Mouse (Mus musculus) erythroblast, embryonic 14.5 days (primary cell): ENCODE data around the gene Rabgap1l. TPM values are rescaled to one million over a fixed set of nuclear protein-coding genes. Genes with fewer than 3 reads are reported as not detected.

Experiments used
- H3K27me3 ChIP-seq: 2 replicates; pipeline ENCODE4 v1.6.1; 2012; ENCODE audit warnings: inconsistent platforms; ENCODE audit not compliant: control insufficient read depth
- H3K36me3 ChIP-seq: 2 replicates; pipeline ENCODE4 v1.6.1; 2012; ENCODE audit warnings: mild to moderate bottlenecking, inconsistent platforms; ENCODE audit not compliant: control insufficient read depth
- H3K4me1 ChIP-seq: 2 replicates; pipeline ENCODE4 v1.6.1; 2012; ENCODE audit warnings: inconsistent platforms; ENCODE audit not compliant: control insufficient read depth
- H3K4me3 ChIP-seq: replicated peaks from 2 replicates; pipeline ENCODE3; 2012; ENCODE audit warnings: moderate library complexity, mild to moderate bottlenecking, inconsistent platforms
- H3K9me3 ChIP-seq: 2 replicates; pipeline ENCODE4 v1.6.1; 2012; ENCODE audit warnings: low read length, inconsistent platforms, mixed read lengths; ENCODE audit not compliant: control insufficient read depth
- GATA1 ChIP-seq: IDR thresholded peaks from 2 replicates; pipeline ENCODE4 v1.6.1; 2012; ENCODE audit warnings: low read length, inconsistent platforms, mixed read lengths
- TAL1 ChIP-seq: IDR thresholded peaks from 3 replicates; pipeline ENCODE4 v1.6.1; 2012; ENCODE audit warnings: low read length, inconsistent platforms, mixed read lengths
- polyA plus RNA-seq: library from polyadenylated mRNA; stranded (reverse); fragments of >175 nt; gene quantifications from 2 replicates; pipeline ENCODE4 v1.2.3, GENCODE M21; 2012

Rabgap1l gene
- polyA plus RNA-seq, 1 experiment: 1.0 TPM

- TF ChIP-seq TAL1: no peak
- TF ChIP-seq GATA1: no peak
- no peak overlapping the region for H3K4me3 ChIP-seq
- H3K4me1 ChIP-seq: no peaks in the 10 kb centered on the region
- no peaks in the 10 kb centered on the region for H3K9me3 ChIP-seq
- H3K36me3 ChIP-seq: peaks cover 42% of the 10 kb centered on the region
- no peaks in the 10 kb centered on the region for H3K27me3 ChIP-seq
Measured at GRCm38 (mm10) chr1:160691196-160691590, 101.8 kb downstream of the Rabgap1l start.

- Histone ChIP-seq H3K4me1 (no peaks in the 10 kb centered on the region), H3K9me3 (no peaks in the 10 kb centered on the region), H3K4me3 (no peak overlapping the region), H3K36me3 (peaks cover 36% of the 10 kb centered on the region), H3K27me3 (no peaks in the 10 kb centered on the region)
- no peak for TF ChIP-seq GATA1
- no peak for TF ChIP-seq TAL1
Measured at GRCm38 (mm10) chr1:160690516-160691195, 102.4 kb downstream of the Rabgap1l start.

GRCm38 (mm10) chr1:160689511-160689910 is 103.5 kb downstream of the Rabgap1l start:
- TF ChIP-seq GATA1: no peak
- no peak for TF ChIP-seq TAL1
- H3K9me3 ChIP-seq: no peaks in the 10 kb centered on the region
- H3K4me1 ChIP-seq: no peaks in the 10 kb centered on the region
- no peaks in the 10 kb centered on the region for H3K27me3 ChIP-seq
- H3K4me3 ChIP-seq: no peak overlapping the region
- peaks cover 32% of the 10 kb centered on the region for H3K36me3 ChIP-seq

- Histone ChIP-seq H3K9me3 (no peaks in the 10 kb centered on the region), H3K4me3 (no peak overlapping the region), H3K36me3 (peaks cover 28% of the 10 kb centered on the region), H3K27me3 (no peaks in the 10 kb centered on the region), H3K4me1 (peaks cover 12% of the 10 kb centered on the region)
- no peak for TF ChIP-seq GATA1
- no peak for TF ChIP-seq TAL1
Measured at GRCm38 (mm10) chr1:160684251-160684650, 108.8 kb downstream of the Rabgap1l start.

- no peak for TF ChIP-seq GATA1
- TF ChIP-seq TAL1: no peak
- peaks cover 23% of the 10 kb centered on the region for H3K4me1 ChIP-seq
- H3K36me3 ChIP-seq: peaks cover 34% of the 10 kb centered on the region
- H3K27me3 ChIP-seq: no peaks in the 10 kb centered on the region
- no peaks in the 10 kb centered on the region for H3K9me3 ChIP-seq
- no peak overlapping the region for H3K4me3 ChIP-seq
Measured at GRCm38 (mm10) chr1:160681398-160682050, 111.5 kb downstream of the Rabgap1l start.

GRCm38 (mm10) chr1:160674763-160675162 is 118.2 kb downstream of the Rabgap1l start:
- H3K4me1 ChIP-seq: peaks cover 11% of the 10 kb centered on the region
- H3K27me3 ChIP-seq: no peaks in the 10 kb centered on the region
- H3K9me3 ChIP-seq: no peaks in the 10 kb centered on the region
- TF ChIP-seq GATA1: no peak
- no peak for TF ChIP-seq TAL1
- H3K36me3 ChIP-seq: peaks cover 23% of the 10 kb centered on the region
- no peak overlapping the region for H3K4me3 ChIP-seq

GRCm38 (mm10) chr1:160672088-160672814 is 120.8 kb downstream of the Rabgap1l start:
- peaks cover 1% of the 10 kb centered on the region for H3K4me1 ChIP-seq
- TF ChIP-seq TAL1: no peak
- TF ChIP-seq GATA1: no peak
- H3K9me3 ChIP-seq: no peaks in the 10 kb centered on the region
- H3K36me3 ChIP-seq: peaks cover 13% of the 10 kb centered on the region
- H3K27me3 ChIP-seq: no peaks in the 10 kb centered on the region
- no peak overlapping the region for H3K4me3 ChIP-seq

- no peak for TF ChIP-seq TAL1
Measured at GRCm38 (mm10) chr1:160655806-160656470, 137.1 kb downstream of the Rabgap1l start.

GRCm38 (mm10) chr1:160651691-160652090 is 141.3 kb downstream of the Rabgap1l start:
- Histone ChIP-seq H3K27me3 (no peaks in the 10 kb centered on the region), H3K4me1 (no peaks in the 10 kb centered on the region; the same call in 1 of the 2 replicates), H3K4me3 (no peak overlapping the region), H3K36me3 (no peaks in the 10 kb centered on the region), H3K9me3 (no peaks in the 10 kb centered on the region)
- TF ChIP-seq TAL1 (no peak), GATA1 (no peak)

More at GRCm38 (mm10) chr1:160655806-160656470, 137.1 kb downstream of the Rabgap1l start:
- no peaks in the 10 kb centered on the region for H3K27me3 ChIP-seq
- no peaks in the 10 kb centered on the region for H3K9me3 ChIP-seq
- H3K36me3 ChIP-seq: no peaks in the 10 kb centered on the region; the same call in 1 of the 2 replicates
- H3K4me1 ChIP-seq: no peaks in the 10 kb centered on the region
- no peak overlapping the region for H3K4me3 ChIP-seq
